Mouse (Mus musculus) frontal cortex, adult 2 months (tissue): ENCODE measurements at regions not wholly inside any gene's neighbourhood (a gene's known extent, or its start where the extent isn't known, plus 50 kb on each side); places are given as distances from the start of the nearest gene placed in this dataset.
A peak's percentile ranks its signal among the peaks of the same experiment; 100 is the strongest.

Source experiments
- DNase-seq, 2 experiments: peaks; one replicate each; pipeline ENCODE4 v3.0.0; 2022; ENCODE audit warnings: low spot score in 1 of 2; ENCODE audit errors: extremely low spot score in 1 of 2

- no peak for DNase-seq
Measured at GRCm38 (mm10) chr8:8307487-8307886, 353.6 kb downstream of the Efnb2 start.

- no peak for DNase-seq
Measured at GRCm38 (mm10) chr8:8299965-8300767, 360.9 kb downstream of the Efnb2 start.

- DNase-seq: no peak
Measured at GRCm38 (mm10) chr8:8292577-8293247, 368.3 kb downstream of the Efnb2 start.

GRCm38 (mm10) chr8:8285876-8286275 is 375.2 kb downstream of the Efnb2 start:
- no peak for DNase-seq

GRCm38 (mm10) chr8:8274987-8275386 is 386.1 kb downstream of the Efnb2 start:
- peak in 1 of 2 experiments; percentile 11 for DNase-seq

GRCm38 (mm10) chr8:8274211-8274641 is 386.8 kb downstream of the Efnb2 start:
- DNase-seq: peak; percentile 3 to 31

GRCm38 (mm10) chr8:8258855-8259254 is 402.2 kb downstream of the Efnb2 start:
- no peak for DNase-seq

- no peak for DNase-seq
Measured at GRCm38 (mm10) chr8:8258231-8258638, 402.8 kb downstream of the Efnb2 start.

GRCm38 (mm10) chr8:8256327-8256726 is 404.7 kb downstream of the Efnb2 start:
- DNase-seq: no peak

GRCm38 (mm10) chr8:8254446-8254845 is 406.6 kb downstream of the Efnb2 start:
- DNase-seq: no peak

GRCm38 (mm10) chr8:8244599-8244998 is 416.4 kb downstream of the Efnb2 start:
- DNase-seq: no peak

- no peak for DNase-seq
Measured at GRCm38 (mm10) chr8:8241755-8242501, 419.1 kb downstream of the Efnb2 start.

- no peak for DNase-seq
Measured at GRCm38 (mm10) chr8:8241051-8241688, 419.9 kb downstream of the Efnb2 start.

GRCm38 (mm10) chr8:8239489-8239888 is 421.6 kb downstream of the Efnb2 start:
- DNase-seq: no peak

GRCm38 (mm10) chr8:8238051-8238450 is 423.0 kb downstream of the Efnb2 start:
- no peak for DNase-seq

GRCm38 (mm10) chr8:8233616-8234015 is 427.4 kb downstream of the Efnb2 start:
- peak; percentile 62 to 65 for DNase-seq

- DNase-seq: peak in 1 of 2 experiments; percentile 28
Measured at GRCm38 (mm10) chr8:8233156-8233555, 427.9 kb downstream of the Efnb2 start.

GRCm38 (mm10) chr8:8231996-8232632 is 428.9 kb downstream of the Efnb2 start:
- DNase-seq: no peak

GRCm38 (mm10) chr8:8231308-8231985 is 429.6 kb downstream of the Efnb2 start:
- no peak for DNase-seq

- no peak for DNase-seq
Measured at GRCm38 (mm10) chr8:8225994-8226393, 435.0 kb downstream of the Efnb2 start.
